Mouse (Mus musculus) common myeloid progenitor, adult 5-6 weeks (primary cell): ENCODE data around the gene Cyb5r3. TPM values are rescaled to one million over a fixed set of nuclear protein-coding genes. Genes with fewer than 3 reads are reported as not detected.
"Not testable (repeated sequence)": the region's sequence is repeated elsewhere in the genome, so short reads cannot be mapped to it uniquely, and the experiment has no call there.

Source experiments
- ATAC-seq: replicated peaks from 2 replicates; pipeline ENCODE4 v1.8.0; 2016; ENCODE audit warnings: low read depth, mild to moderate bottlenecking, moderate TSS enrichment, inconsistent platforms; ENCODE audit not compliant: poor library complexity, severe bottlenecking
- total RNA-seq: library from RNA; stranded (forward); fragments of 200-1000, 187-1606 nt; gene quantifications from 2 replicates; pipeline ENCODE4 v1.2.3, GENCODE M21; 2017

The Cyb5r3 gene
- total RNA-seq, 1 experiment from 2014 or later = 31.7 TPM

- no peak for ATAC-seq
Observed at GRCm38 (mm10) chr15:83154309-83154708, 18.1 kb downstream of the Cyb5r3 start.

- no peak for ATAC-seq
Observed at GRCm38 (mm10) chr15:83150694-83151093, 21.7 kb downstream of the Cyb5r3 start.

DNA sequence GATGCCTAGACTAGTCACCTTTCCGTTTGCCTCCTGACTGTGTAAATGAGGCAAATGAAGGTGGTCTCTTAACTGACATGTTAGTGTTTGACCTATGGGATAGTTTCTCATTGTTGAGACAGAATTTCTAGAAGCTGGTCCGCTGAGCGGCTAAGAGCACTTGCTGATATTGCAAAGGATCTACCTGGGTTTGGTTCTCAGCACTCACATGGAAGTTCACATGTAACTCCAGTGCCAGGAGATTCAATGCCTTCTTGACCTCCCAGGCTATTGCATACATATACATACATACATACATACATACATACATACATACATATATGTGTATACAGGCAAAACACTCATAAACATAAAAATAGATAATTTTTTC is 22.3 kb downstream of the Cyb5r3 start:
- no peak for ATAC-seq

- ATAC-seq = peak; percentile 84
Observed at GRCm38 (mm10) chr15:83149196-83150072, 23.0 kb downstream of the Cyb5r3 start, which contains the start of gene Poldip3. Gene Poldip3, minus strand, starts transcription at chr15:83149384.

DNA sequence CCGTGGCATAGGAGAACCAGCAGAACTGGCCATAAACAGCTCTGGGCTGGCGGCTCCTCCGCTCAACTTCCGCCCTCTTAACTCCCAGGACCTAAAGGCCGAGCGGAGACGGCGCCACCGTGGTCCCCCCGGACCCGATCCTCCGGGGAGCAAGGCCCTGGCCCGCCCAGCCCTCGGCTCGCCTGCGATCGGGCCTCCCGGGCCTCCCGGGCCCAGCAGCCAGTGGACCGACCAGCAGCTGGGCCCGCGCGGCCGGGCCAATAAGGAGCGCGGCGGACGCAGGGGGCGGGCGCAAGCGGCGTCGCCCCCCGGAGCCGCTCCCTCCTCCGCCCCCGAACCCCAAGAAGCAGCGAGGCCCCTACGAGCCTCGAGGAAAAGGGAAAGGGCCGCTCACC is 23.6 kb downstream of the Cyb5r3 start:
- peak; percentile 2; the same call in 1 of the 2 replicates for ATAC-seq

GRCm38 (mm10) chr15:83148395-83148794 is 24.0 kb downstream of the Cyb5r3 start:
- no peak for ATAC-seq

DNA sequence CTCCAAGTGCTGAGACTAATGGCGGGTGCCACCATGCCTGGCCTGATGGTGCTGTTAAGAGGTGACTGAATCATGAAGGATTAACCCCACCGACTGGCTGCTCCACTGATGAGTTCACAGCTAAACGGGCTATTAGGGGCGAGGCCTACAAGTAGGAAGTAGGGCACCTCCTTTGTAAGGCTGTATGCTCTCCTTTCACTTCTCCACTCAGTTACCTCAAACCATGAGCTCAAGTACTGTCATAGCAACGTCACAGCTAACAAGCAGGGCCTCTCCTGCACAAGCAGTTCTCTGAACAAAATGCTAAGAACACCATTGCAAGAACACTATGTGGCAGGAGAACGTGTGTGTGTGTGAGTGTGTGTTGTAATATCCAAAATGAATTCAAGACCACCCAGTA is 26.9 kb downstream of the Cyb5r3 start:
- ATAC-seq = no peak

DNA sequence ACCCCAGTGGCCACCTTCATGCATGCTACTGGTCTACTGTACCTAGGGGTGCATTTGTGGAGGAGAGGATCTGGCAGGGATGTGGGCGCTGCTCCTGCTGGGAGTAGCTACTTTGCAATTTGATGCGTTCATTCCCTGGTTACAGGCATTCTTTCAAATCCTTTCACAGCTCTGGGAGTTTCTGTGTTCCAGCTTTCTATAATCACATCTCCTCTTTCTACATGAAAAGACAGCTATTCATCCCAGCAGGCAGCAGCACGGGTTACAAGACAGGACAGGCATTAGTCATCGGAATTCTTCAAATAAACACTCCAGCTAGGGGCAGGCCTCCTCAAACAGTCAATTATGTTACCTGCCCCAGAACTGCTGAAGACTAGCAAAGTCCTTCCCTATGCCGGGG is 29.5 kb downstream of the Cyb5r3 start:
- ATAC-seq = no peak

- no peak for ATAC-seq
Observed at GRCm38 (mm10) chr15:83135654-83136053, 36.7 kb downstream of the Cyb5r3 start.

DNA sequence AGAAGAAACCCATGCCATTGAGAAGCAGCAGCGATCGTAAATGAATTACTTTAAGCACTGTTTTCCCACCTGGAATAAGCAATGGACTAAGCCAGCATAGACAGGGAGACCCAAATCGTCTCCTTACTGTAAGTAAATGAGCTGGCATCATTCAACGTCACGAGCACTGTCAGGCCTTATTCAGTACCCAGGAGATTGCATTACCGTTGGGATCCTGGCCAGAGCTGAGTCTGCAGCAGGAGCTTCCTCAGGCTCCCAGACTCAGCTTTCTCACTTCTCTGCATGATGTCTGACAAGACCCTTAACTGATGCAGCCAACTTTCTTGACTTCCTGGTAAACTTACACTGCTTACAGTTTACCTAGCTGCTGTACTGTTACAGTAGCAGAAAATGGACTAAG is 37.7 kb downstream of the Cyb5r3 start:
- ATAC-seq = no peak

DNA sequence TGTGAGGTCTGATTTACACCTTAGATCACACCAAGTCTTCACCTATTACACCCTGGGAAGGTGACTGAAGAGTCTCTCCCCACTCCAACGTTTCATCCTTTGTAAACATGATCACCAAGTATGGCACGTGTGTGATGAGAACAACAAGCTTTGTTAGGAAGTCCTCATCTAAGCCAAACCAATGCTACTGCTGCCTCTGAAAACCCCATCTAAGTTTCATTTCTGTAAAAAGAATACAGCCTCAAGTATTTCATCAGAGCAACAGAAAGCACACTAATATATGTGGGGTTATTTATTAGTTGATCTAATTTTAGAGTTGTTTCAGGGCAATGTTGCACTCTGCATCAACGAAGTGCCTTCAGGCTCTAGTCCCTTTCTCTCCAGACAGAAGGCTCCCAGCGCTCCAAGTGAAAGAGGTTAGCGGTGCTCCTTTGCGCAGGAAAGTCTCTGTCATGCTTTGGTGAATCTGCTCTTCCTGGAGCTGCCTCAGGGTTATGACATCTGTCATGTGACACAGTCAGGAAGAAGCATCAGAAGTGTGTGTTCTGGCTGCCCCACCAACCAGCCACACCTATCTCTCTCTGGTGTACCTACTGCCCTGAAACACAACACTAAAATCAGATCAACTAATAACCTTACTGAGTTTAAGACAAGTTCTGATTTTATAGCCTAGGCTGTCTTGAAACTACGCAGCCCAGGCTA is 42.7 kb downstream of the Cyb5r3 start:
- ATAC-seq = no peak

- ATAC-seq = not testable (repeated sequence)
Observed at GRCm38 (mm10) chr15:83127037-83127436, 45.4 kb downstream of the Cyb5r3 start.

- no peak for ATAC-seq
Observed at GRCm38 (mm10) chr15:83126582-83126981, 45.8 kb downstream of the Cyb5r3 start.

- ATAC-seq = no peak
Observed at GRCm38 (mm10) chr15:83124625-83125024, 47.8 kb downstream of the Cyb5r3 start.

- peak; percentile 86 for ATAC-seq
Observed at GRCm38 (mm10) chr15:83122566-83123145, 49.7 kb downstream of the Cyb5r3 start, which contains the start of gene Rrp7a. Gene Rrp7a, minus strand, starts transcription at chr15:83122801.

- peak; percentile 37 for ATAC-seq
Observed at GRCm38 (mm10) chr15:83121709-83122565, 50.5 kb downstream of the Cyb5r3 start.

DNA sequence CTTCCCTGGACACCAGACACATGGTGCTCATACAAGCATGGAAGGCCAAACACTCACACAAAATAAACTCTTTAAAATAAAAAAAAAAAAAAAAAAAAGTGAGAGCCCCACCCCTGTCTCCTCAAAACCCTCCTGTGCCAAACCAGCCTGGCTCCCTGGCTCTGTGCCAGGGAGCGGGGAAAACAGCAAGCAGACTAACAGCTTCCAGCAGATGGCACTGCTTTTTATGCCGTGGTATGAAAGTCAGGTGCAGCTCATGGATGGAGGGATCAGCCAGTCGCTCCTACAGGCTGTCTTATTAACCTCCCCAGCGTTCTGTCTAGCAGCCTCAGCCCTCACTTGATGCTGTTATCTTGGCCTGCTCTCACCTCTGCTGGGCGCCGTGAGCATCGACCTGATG is 54.0 kb downstream of the Cyb5r3 start:
- ATAC-seq = no peak; the same call in 1 of the 2 replicates

DNA sequence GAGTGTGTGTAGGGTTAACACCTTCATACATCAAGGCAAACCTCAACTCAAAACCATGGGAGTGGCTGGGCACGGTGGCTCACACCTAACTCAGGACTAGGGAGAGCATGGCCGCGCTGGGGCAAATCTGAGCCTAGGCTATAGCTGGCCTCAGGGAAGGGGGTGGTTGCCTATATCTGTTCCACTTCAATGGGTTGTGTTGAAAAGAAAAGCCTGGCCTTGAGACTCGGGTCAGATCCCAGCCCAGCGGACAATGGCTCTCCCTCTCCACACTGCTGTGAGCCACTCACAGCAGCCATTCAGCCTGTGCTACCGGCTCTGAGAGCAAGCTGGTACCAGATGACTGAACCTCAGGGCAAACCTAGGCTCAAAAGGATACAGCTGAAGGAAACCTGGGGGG is 57.3 kb downstream of the Cyb5r3 start:
- no peak for ATAC-seq

DNA sequence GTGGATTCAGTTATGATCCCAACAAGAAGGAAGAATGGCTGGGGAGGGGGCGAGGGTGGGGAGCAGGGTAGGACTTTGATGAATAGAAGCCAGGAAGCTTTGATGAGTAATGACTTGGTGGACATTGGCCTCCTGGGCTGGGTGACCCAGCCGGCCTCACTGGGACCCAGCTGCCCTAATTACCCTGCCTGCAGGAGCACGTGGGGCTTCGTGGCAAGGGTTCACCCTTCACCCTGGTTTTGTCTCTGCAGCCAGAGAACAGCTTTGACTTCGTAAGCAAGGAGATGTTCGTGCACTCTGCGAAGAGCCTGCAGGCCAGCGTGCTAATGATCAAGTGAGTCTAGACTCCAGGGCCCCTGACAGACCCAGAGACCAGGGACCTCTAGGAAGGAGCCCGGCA is 58.3 kb downstream of the Cyb5r3 start:
- ATAC-seq = no peak

GRCm38 (mm10) chr15:83112898-83113297 is 59.5 kb downstream of the Cyb5r3 start:
- ATAC-seq = peak; percentile 83
